Mouse (Mus musculus) Patski (cell line): Measurements from ENCODE around the gene Srgap2. TPM values are rescaled to one million over a fixed set of nuclear protein-coding genes. Genes with fewer than 3 reads are reported as not detected.

Experiments
- ATAC-seq: fragments of 100-300 bp; one replicate; pipeline ENCODE4 v1.8.0; 2021
- CTCF ChIA-PET: fragments of 350-600 bp; sonication (Branson Sonifier 250); formaldehyde crosslinking; loops from one replicate; lab custom pipeline; 2022; ENCODE audit warnings: inconsistent platforms; lab: Charles Lee
- POLR2A ChIA-PET: fragments of 350-600 bp; sonication (Branson Sonifier 250); formaldehyde crosslinking; loops from one replicate; lab custom pipeline; 2022; ENCODE audit warnings: antibody characterized with exemption, inconsistent platforms; lab: Charles Lee
- DNase-seq: peaks from one replicate; pipeline ENCODE4 v3.0.0-alpha.2; 2011; ENCODE audit warnings: low read depth, low spot score
- H3K27me3 ChIP-seq: fragments of 371-371 bp; one replicate; pipeline ENCODE4 v1.5.1; 2021
- CTCF ChIP-seq: fragments of 100-300 bp; IDR thresholded peaks from one replicate; pipeline ENCODE4 v1.5.1; 2021
- in situ Hi-C: fragments of 300-500 bp; cut with MboI; formaldehyde crosslinking; loops from 3 replicates; pipeline ENCODE4 v1.11.1; 2018; ENCODE audit warnings: low pct_unique_long_range_greater_than_20kb, mixed read lengths
- polyA plus RNA-seq: library from polyadenylated mRNA; unstranded; gene quantifications from one replicate; pipeline ENCODE4 v1.2.3, GENCODE M21; 2021

Gene Srgap2
- polyA plus RNA-seq, 1 experiment from 2014 or later = 29.4 TPM

GRCm38 (mm10) chr1:131448373-131448772 is 78.8 kb downstream of the Srgap2 start:
- H3K27me3 ChIP-seq = no peaks in the 10 kb centered on the region
- no peak for DNase-seq
- in situ Hi-C loops = no loop called here
- no peak for ATAC-seq
- POLR2A ChIA-PET = no interaction called here
- no peak for TF ChIP-seq CTCF
- CTCF ChIA-PET = interaction anchor here (1.0 kb wide), 1 partner anchor 12 kb away, joined by 3 read pairs; no protein-coding TSS in a partner anchor

GRCm38 (mm10) chr1:131447333-131447732 is 79.8 kb downstream of the Srgap2 start:
- no peak for TF ChIP-seq CTCF
- in situ Hi-C loops = no loop called here
- H3K27me3 ChIP-seq = no peaks in the 10 kb centered on the region
- ATAC-seq = no peak
- CTCF ChIA-PET = no interaction called here
- no peak for DNase-seq
- POLR2A ChIA-PET = no interaction called here

GRCm38 (mm10) chr1:131446577-131446976 is 80.6 kb downstream of the Srgap2 start:
- CTCF ChIA-PET = interaction anchor here (0.6 kb wide), 1 partner anchor 128 kb away, joined by 3 read pairs; no protein-coding TSS in a partner anchor
- ATAC-seq = no peak

GRCm38 (mm10) chr1:131438556-131438955 is 88.6 kb downstream of the Srgap2 start:
- ATAC-seq = no peak
- H3K27me3 ChIP-seq = no peaks in the 10 kb centered on the region
- TF ChIP-seq CTCF = no peak
- in situ Hi-C loops = no loop called here
- ChIA-PET POLR2A (interaction anchor here (1.6 kb wide), 1 partner anchor 9 kb away, joined by 3 read pairs; no protein-coding TSS in a partner anchor), CTCF (interaction anchor here (1.8 kb wide), 1 partner anchor 10 kb away, joined by 8 read pairs; no protein-coding TSS in a partner anchor)
- no peak for DNase-seq

More at GRCm38 (mm10) chr1:131446577-131446976, 80.6 kb downstream of the Srgap2 start:
- POLR2A ChIA-PET = no interaction called here
- TF ChIP-seq CTCF = no peak
- H3K27me3 ChIP-seq = no peaks in the 10 kb centered on the region
- no peak for DNase-seq
- in situ Hi-C loops = no loop called here

DNA sequence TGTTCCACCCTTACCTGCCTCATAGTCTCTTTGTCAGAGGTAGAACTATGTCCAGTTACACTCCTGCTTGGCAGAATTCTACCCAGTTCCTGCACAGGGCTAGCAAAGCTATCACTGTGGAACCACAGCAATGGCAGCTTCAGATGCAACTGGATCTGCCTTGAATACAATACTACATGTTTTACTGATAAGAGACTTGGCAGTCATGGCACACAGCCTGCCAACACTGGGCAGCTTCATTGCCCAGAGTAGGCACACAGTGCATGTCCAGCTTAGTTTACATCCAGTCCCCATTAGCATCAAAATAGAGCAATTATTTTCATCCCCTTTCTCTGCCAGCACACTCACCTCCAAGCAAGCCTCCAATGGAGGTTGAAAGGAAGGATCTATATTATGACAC is 89.2 kb downstream of the Srgap2 start:
- CTCF ChIA-PET = interaction anchor here (1.8 kb wide), 1 partner anchor 9 kb away, joined by 8 read pairs; no protein-coding TSS in a partner anchor

DNA sequence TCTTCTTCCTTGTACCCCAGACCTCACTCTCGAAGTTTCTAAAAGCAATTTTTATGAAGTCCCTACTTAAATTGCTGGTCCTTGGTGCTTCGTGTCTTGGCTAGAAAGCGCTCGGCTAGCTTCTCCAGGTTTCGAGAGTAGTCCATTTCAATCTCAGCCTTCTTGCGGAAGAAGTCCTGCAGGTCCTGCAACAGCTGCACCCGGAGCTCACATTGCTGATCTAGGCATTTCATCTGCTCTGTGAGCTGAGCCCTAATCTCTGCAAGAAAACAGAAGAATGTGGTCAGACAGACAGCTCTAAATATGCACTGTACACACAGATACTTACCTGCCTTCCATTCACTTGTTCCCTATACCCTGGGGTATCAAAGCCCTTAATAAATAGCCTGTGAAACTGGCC is 90.5 kb downstream of the Srgap2 start:
- TF ChIP-seq CTCF = no peak
- in situ Hi-C loops = no loop called here
- ChIA-PET CTCF (interaction anchor here (1.3 kb wide), 1 partner anchor 12 kb away, joined by 3 read pairs; no protein-coding TSS in a partner anchor), POLR2A (no interaction called here)
- DNase-seq (no peak), ATAC-seq (no peak)
- no peaks in the 10 kb centered on the region for H3K27me3 ChIP-seq

More for the DNA sequence above, 89.2 kb downstream of the Srgap2 start:
- ATAC-seq (no peak), DNase-seq (no peak)
- no peaks in the 10 kb centered on the region for H3K27me3 ChIP-seq
- in situ Hi-C loops = no loop called here
- TF ChIP-seq CTCF = no peak
- POLR2A ChIA-PET = interaction anchor here (1.6 kb wide), 1 partner anchor 9 kb away, joined by 3 read pairs; no protein-coding TSS in a partner anchor

DNA sequence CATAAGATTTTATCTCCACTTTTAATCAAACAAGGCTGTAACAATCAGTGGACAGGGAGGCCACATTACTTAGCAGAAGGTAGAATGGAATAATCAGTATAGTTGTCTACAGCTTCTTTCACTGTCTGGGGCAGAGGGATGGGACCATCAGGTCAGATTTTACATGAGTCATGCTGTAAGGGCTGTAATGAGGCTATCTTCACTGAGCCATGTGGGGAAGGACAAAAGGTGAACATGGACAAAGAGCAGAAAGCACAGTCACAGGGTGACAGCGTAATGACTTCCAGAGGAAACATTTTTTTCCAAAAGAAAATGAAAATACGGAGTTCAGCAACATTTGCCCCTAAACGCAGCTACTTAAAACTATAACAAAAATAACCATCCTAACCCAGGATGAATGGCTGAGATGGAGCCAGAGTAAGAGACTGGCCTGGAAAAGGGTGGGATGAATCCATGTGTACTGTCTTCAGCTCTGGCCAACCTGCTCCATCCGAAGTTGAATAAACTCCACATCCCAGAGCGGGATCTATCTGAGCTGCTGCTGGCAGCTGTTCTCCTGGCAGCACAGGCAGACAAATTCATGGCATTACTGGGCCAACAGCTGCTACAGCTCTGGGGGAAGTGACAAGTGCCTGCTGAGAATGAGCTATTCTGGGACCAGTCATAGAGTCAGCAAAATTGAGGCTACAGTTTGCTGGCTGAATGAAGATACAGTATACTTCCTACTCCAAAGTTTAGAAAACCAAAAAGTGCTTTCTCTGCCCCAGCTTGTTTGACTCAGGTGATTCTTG is 95.5 kb downstream of the Srgap2 start:
- no peaks in the 10 kb centered on the region for H3K27me3 ChIP-seq
- TF ChIP-seq CTCF = no peak
- ChIA-PET POLR2A (interaction anchor here (0.6 kb wide), 1 partner anchor 93 kb away, joined by 5 read pairs; no protein-coding TSS in a partner anchor), CTCF (interaction anchor here (1.1 to 1.2 kb wide), 2 partner anchors 8 to 24 kb away, joined by 3 to 4 read pairs; no protein-coding TSS in a partner anchor)
- ATAC-seq = peak; percentile 57
- in situ Hi-C loops = no loop called here
- DNase-seq = no peak

DNA sequence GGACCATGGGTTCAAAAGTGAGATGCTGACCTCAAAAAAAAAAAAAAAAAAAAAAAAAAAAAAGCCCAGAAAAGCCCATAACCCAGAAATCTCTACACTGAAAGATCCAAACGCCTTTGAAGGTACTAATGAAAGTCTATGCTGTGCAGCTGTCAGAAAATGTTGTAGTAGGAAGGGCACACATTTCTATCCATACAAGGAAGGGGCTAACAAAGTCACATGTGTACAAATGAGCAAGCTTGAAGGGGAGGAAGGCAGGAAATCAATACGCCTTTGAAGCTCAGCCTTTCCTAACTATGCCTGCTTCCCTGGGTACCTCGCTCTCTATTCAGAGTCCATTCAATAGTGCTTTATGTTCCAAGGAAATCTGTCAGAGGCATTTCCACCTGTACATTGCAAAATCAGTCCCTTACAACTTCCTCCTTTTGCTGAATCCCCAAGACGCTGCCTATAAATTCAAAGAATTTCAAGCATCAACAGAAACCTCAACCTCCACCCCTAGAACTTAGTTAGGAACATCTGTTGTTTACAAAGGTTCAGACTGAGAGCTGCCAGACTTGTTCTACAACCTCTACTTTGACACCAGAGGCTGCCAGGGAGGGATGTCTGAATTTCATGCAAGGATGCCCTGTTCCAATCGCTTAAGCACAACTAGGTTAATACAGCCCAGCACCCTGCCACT is 99.9 kb downstream of the Srgap2 start:
- H3K27me3 ChIP-seq = no peaks in the 10 kb centered on the region
- no peak for TF ChIP-seq CTCF
- in situ Hi-C loops = no loop called here
- CTCF ChIA-PET = interaction anchor here (1.1 kb wide), 1 partner anchor 27 kb away, joined by 3 read pairs; no protein-coding TSS in a partner anchor
- DNase-seq (no peak), ATAC-seq (no peak)
- POLR2A ChIA-PET = interaction anchor here (0.7 kb wide), 1 partner anchor 50 kb away, joined by 3 read pairs; no protein-coding TSS in a partner anchor

DNA sequence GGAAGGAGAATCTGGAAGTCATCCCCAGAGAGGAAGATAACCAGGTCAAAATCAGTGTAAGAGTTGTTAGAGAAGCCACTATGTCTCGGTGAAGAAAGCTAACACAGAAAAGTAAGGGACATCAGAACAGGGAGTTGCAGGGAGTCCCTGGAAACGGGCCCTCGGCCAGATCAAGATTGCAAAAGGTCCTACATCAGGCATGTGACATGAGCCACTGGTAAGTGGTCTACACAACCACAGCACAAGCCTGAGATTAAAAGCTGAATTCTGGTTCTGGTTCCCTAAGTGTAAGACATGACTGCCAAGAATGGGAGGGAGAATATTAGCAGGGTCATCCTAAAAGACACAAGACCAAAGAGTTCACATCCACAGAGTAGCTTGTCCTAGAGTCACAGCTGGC is 104.1 kb downstream of the Srgap2 start:
- no peak for TF ChIP-seq CTCF
- in situ Hi-C loops = no loop called here
- no peak for ATAC-seq
- DNase-seq = no peak
- no peaks in the 10 kb centered on the region for H3K27me3 ChIP-seq
- ChIA-PET CTCF (interaction anchor here (0.8 to 2.0 kb wide), 5 partner anchors 9 to 97 kb away, joined by 3 to 8 read pairs (median 4); no protein-coding TSS in a partner anchor), POLR2A (no interaction called here)

DNA sequence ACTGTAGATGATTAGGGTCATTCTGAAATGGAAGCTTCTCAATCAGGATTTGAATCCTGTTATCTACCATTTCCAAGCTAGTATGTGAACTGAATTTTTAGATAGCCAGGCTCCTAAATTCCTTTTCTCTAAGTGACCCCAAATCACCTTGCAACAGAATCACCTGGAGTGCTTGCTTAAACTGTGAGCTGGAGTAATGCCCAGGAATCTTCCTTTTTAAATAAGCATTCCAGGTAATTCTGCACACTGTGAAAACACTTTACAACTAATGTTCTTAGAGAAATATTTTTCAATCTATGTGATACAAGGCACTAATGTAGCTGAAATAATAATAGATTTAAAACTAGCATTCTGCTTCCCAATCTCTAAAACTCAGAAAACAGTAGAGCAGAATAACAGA is 106.0 kb downstream of the Srgap2 start:
- ChIA-PET CTCF (interaction anchor here (1.1 to 1.8 kb wide), 2 partner anchors 9 to 26 kb away, joined by 3 to 6 read pairs; no protein-coding TSS in a partner anchor), POLR2A (interaction anchor here (0.6 kb wide), 1 partner anchor 94 kb away, joined by 3 read pairs; no protein-coding TSS in a partner anchor)
- no peak for DNase-seq
- ATAC-seq = no peak
- in situ Hi-C loops = no loop called here
- no peaks in the 10 kb centered on the region for H3K27me3 ChIP-seq
- TF ChIP-seq CTCF = no peak
